Mouse (Mus musculus) erythroid progenitor cell, adult 5-6 weeks (primary cell): ENCODE measurements around the gene Syngr1. TPM values are rescaled to one million over a fixed set of nuclear protein-coding genes. Genes with fewer than 3 reads are reported as not detected.
A peak's percentile ranks its signal among the peaks of the same experiment; 100 is the strongest.

ENCODE experiments used
- ATAC-seq: replicated peaks from 2 replicates; pipeline ENCODE4 v1.8.0; 2016; ENCODE audit warnings: moderate number of reproducible peaks, mild to moderate bottlenecking, moderate TSS enrichment, inconsistent platforms; ENCODE audit not compliant: poor library complexity, low FRiP score, severe bottlenecking
- total RNA-seq, 2 experiments: library from RNA; stranded (forward) in 1 of 2; stranded (reverse) in 1 of 2; fragments of 150-400 nt in 1 of 2; fragments of 186-747, 209-891 nt in 1 of 2; gene quantifications; 2 replicates each; pipeline versions ENCODE4 v1.2.3 to v1.2.4; 2015 to 2017; ENCODE audit warnings: low replicate concordance in 2 of 2

The Syngr1 gene
- total RNA-seq (2015; ENCODE audit: low replicate concordance) (19.1 and 20.1 TPM in 2 replicates), total RNA-seq (2017; ENCODE audit: low replicate concordance) (3.6 and 16.7 TPM in 2 replicates)

DNA sequence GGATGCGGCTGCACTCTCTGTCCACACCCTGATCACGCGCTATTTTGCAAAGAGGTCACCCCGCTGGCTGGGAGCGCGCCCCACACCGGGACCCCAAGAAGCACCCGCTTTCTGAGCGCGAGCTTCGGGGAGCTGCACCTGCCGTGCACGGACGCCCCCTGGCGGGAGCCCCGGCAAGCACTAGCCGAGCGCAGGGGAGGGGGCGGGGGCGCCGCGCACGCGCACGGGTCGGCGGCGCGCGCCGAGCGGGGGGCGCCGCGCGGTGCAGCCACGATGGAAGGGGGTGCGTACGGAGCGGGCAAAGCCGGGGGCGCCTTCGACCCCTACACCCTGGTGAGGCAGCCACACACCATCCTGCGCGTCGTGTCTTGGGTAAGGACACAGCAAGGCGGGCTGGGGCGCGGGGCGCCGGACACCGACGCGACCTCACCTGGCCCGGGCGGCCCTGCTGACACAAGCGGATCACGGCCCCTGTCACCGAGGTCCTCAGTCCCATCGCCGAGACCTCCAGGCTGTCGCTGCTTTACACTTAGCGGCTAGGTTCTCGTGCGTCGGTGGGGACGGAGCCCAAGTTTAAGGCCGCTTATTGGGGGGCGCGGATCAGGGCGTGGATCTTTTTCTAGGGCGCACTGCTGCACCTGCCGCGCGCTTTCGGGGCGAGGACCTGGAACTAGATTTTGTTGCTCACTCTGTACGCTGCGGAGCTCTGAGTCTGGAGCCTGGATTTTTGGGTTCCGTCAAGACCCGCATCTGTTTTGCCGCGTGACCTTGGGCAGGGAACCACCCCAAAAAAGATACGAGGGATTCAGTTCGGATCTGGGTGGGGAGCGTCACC is at the start of gene Syngr1, which contains the start of gene Rpl3:
TSS of gene Syngr1 (plus strand) at position 214 of the 835 bp plus-strand sequence.
TSS of gene Rpl3 (minus strand) at position 748 of the 835 bp plus-strand sequence.
- ATAC-seq: peak; percentile 64

DNA sequence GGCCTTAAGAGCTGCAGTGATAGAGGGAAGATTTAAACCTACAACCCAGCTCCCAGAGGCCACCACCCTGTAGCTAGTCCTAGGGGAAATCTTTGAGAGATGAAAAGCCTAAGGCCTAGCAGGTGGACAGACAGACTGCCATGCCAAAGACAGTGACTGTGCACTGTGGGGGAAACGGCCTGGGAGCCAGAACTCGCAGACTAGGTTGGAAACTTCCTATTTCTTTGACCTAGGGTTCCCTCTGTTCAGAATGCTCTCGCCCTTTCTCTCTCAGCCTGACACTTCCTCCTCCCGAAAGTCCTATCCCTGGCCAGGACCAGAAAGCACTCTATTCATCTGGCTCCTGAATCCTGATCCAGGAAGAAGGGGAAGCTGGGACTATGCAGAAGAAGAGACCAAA is 49.0 kb upstream of the Syngr1 start:
- no peak for ATAC-seq

DNA sequence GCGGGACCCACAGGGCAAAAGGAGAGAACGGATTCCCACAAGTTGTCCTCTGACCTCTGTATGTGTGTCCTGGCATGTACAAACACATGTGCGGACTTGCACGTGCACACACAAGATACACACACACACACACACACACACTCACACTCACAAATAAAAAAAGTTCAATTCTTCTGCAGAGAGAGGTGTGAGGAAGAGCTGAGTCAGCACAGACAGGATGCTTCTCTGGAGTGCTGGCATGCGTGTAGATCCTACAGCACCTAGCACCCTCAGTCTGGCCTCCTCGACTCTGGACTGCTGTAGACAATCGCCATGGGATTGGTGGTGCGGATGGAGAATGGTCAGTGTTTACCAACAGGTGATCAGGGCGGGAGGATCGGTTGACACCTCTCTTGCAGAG is 46.9 kb upstream of the Syngr1 start:
- no peak for ATAC-seq

DNA sequence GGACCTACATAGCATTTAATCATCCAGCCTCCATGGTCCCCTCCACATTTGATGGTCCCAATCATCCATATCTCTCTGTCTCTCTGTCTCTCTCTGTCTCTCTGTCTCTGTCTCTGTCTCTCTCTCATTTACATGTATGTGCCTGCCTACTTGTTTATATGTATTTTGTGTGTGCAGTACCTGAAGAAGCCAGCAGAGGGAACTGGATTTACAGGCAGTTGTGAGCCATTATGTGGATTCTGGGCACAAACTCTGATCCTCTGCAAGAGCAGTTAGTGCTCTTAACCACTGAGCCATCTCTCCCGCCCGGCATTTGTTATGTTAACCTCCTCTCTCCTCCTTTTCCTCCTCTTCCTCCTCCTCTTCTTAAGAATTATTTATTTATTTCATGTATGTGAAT is 45.4 kb upstream of the Syngr1 start:
- no peak for ATAC-seq

DNA sequence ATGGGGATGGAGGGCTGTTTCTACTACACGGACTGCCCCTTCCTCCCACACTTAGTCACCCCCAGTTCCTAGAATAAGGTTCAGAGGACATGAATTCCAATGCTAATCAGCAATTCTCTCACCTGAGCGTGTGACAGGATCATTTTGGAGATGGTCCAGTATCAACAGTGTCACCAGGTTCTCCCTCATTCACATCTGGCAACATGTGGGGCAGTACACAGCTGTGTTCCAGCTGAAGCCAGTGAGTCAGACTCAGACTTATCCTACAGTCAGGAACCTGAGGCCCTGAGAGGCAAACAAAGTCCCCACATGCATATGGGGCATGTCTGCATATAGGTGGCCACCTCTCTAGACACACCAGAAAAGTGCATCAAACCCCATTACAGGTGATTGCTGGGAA is 43.9 kb upstream of the Syngr1 start:
- no peak for ATAC-seq

DNA sequence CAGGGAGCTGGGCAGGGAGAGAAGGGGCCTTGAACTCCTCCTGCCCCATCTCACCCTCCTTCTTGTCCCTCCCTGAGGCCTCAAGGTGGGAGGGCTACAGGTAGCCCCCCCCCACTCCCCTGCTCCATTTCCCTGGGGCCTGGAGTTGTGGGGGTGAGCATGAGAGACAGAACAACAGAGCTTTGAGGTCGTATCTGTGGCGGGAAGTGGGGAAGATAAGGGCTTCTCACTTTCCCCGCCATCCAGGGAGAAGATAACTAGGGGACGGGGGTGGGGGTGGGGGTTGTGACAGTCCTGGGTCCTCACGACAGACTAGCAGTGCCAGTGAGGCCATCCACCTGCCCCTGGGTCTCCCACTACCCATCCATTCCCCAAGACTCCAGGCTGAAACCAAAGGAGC is 43.2 kb upstream of the Syngr1 start:
- ATAC-seq: no peak

DNA sequence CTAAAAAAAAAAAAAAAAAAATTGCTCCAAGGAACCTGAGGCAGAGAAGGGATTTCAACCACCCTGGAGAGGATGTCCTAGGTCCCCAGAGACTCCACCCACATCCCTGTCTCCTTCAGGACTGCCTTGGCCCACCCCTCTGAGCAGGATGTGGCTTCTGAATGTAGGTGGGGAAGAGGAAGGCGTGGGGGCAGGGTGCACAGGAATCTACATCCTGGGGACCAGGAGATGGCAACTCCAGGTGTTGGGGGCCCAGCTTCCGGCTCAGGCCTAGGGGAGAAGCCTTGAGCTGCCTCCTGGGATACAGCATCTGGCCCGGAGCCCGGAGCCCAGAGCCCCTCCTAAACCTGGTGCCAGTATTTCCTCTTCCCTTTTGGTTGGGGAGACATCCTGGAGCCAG is 41.0 kb upstream of the Syngr1 start:
- no peak for ATAC-seq

DNA sequence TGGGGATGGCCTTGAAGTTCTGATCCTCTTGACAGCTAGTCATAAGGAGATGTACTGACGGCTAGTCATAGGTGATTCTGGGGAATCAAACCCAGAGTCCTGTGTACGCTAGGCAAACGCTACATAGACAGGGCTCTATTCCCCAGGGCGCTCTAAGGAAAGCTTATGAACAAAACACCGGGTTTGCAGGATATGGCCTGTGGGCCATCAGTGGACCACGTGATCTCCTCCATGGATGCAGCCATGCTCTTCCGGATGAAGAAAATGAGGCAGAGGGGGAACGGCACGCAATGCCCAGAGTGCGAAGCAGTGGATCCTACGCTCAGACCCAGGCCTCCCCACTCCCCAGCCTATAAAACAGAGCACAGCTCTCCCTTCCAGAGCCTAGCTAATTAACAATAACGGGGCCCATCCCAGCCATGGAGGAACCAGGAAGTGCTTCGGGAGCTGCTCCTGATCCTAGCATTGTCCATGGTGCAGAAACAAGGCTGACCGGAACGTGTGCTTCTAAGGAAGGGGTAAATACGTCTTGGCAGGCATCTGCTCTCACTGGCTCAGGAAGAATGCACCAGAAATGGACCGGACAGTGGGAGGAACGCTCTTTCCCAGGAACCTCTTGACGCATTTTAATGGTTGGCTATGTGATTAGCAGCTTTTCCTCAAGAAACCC is 39.9 kb upstream of the Syngr1 start:
- ATAC-seq: no peak

DNA sequence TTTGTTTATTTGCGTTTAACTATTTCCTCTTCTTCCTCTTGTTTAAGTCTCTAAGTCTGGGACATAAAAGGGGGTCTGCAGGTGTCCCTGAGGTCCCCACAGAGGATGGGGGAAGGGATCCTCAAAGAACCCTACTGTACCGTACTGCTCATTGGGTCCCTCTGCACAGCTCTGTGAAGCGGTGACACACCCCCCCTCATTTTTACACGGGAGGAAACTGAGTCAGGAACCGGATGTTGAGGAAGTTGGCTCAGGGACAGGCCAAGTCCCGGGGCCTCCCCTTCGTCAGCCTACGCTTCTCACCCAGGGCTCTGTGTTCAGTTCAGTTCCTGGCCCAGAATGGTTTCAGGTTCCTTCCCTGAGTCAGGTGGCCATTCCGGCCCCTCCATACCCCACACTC is 39.4 kb upstream of the Syngr1 start:
- ATAC-seq: no peak

DNA sequence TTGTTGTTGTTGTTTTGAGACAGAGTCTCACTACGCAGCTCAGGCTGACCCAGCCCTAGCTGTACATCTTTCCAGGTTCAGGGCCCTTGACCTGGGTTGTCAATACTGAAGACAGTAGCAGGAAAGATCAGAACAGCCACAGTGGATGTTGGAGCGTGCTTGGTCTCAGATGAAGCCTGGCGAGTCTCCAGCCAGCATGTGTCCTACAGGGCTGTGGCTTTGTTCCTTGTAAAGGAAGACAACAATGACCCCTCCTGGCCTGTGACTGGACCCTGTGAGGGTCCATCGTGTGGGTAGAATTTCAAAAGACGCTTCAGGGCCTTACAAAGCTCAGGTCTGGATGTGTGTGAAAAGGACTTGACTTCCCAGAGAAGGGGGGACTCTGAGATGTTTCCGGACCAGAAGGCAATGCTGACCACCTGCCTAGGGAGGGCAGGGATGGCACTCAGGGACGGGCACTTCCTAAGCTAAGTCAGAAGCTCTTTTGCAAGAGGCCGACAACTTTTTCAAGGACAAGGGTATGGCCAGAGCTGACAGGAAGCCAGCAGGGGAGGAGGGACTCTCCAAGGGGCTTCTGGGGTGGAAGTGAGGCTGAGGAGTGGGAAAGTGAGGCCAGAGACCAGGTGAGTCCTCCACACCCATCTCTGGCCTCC is 37.6 kb upstream of the Syngr1 start:
- ATAC-seq: no peak

DNA sequence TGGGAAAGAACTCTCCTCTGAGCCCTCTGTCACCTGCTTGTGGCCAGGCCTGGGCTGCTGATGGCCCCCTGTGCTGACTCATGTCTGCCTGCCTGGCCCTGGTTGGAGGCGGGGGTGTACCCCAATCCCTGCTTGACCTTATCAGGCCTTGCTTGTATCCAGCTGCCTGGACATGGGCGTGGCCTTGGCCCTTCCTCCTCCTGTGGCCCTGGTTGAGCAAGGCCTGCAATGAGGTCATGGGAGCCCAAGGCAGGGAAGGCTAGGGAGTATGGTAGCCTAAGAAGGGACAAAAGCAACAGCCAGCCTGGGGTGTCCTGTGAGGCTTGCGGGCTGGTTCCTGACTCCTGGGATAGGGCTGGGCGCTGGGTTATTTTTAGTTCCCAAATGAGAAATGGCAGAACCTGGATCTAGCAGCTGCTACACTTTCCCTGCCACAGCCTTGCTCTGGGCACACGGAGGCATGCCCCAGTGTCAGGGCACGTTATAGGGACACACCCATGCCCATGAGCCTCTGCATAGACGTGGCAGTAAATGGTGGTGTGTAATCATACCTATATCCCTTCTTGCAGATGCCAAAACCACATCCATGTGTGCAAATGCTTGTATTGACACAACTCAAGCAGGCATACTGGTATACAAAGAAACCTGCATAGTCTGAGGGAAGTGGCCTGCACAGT is 37.0 kb upstream of the Syngr1 start:
- 0 out of 2 replicates have a peak, but pooled peaks have one; percentile 17 for ATAC-seq

DNA sequence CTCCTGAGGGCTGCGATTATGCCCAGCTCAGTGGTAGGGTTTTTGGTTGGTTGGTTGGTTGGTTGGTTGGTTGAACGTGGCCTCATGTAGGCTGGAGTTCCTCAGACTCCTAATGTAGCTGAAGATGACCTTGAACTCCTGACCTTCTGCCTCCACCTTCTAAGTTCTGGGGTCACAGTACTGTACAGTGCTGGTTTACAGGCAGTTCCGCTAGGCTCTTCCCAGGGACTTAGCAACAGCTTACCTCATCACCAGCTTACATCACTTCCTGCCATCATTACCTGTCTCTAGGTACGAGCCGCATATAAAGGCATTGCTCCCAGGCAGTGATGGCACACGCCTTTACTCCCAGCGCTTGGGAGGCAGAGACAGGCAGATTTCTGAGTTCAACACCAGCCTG is 33.0 kb upstream of the Syngr1 start:
- ATAC-seq: no peak

DNA sequence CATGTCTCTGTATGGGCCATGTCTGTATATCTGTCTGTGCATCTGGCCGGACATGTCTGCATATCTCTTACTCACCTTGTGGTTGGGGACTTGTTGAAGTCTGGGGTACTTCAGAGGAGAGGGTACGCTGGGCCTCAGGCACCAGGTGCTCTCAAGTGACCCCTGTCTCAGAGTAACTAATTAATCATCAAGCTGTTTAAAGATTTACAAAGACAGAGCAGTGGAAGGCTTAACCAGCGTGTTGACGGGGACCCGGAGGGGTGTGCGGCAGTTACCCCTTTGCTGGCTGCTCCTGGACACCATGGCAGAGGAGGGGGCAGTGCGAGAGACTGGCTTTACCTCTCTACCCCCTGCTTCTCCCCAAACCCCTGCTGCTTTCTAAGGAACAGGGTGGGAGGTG is 31.5 kb upstream of the Syngr1 start:
- no peak for ATAC-seq

DNA sequence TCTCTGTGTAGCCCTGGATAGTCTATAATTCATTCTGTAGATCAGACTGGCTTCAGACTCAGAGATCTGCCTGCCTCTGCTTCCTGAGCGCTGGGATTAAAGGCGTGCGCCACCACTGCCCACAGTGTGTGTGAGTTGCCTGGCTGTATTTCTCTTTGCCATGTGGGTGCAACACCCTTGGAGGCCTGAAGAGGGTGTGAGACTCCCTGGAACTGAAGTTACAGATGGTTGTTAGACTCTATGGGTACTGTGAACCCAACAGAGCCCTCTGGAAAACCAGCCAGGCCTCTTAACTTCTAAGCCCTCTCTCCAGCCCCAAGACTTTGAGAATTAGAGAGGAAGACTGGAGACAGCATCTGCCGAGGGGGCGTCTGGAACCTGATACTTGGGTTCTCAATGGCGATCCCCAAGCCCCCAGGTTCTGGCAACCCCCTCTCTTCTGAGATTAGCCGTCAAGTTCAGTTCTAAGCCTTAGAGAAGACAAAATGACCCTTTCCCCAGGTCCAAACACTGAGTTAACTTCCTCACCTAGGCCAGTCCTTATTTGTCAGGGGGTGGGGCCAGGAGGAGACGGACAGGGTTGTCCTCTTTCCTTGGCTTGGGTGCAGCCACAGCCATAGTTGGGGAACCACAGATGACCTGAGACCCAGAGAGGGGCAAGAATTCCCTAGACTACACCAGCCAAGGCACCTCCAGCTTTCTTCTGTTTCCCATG is 30.6 kb upstream of the Syngr1 start:
- ATAC-seq: no peak

DNA sequence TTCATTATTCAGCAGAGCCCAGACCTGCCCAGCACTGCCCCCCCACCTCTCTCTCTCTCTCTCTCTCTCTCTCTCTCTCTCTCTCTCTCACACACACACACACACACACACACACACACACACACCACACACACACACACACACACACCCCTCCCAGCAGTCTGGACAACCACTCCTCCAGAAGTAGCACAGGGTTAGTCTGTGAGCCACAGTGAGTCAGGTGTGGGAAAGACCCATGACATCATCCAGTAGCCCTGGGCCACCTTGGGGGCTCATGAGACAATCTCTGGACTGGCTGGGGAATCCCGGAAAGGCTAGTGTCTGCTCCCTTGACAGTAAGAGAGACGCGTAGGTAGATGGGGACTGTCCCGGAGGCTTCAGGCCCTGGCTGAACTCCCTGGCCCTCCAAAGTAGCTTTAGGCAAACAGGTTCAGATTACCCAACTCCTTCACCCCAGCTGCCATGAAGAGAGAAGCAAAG is 30.0 kb upstream of the Syngr1 start:
- no peak for ATAC-seq

DNA sequence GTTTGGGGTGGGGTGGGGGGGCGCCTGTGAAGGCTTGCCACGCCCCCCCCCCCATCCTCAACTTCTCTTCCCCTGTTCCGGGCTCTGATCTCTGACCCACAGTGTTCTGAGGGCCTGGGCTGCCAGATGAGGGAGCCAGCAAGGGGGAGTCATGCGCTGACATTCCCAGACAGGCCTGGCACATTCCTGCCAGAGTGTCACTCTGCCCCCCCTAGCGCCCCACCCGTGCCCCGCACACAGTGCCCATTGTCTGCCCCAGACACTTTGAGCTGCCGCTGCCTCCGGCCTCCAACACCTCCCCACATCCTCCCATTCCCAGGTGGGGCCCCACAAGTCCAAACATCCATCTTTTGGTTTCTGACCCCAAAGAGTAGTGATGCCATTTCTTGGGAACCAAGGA is 28.8 kb upstream of the Syngr1 start:
- ATAC-seq: no peak

DNA sequence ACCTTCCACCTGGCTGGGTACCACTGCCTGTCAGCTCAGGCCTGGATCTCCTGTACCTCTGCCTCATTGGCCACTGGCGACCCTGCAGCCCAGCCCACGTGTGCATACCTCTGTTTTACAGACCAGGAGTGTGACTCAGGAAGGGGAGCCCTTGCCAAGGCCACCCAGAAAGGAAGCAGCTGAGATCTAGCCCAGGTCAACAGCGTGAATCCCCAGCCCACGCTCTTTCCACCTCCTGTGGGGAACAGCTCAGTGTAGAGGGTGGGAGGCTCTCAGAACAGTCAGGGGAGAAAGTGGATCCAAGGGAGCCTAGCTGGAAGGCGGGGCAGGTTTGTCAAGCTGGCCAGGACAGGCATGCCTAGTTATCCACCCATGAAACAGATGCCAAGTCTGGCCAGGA is 28.3 kb upstream of the Syngr1 start:
- ATAC-seq: no peak

DNA sequence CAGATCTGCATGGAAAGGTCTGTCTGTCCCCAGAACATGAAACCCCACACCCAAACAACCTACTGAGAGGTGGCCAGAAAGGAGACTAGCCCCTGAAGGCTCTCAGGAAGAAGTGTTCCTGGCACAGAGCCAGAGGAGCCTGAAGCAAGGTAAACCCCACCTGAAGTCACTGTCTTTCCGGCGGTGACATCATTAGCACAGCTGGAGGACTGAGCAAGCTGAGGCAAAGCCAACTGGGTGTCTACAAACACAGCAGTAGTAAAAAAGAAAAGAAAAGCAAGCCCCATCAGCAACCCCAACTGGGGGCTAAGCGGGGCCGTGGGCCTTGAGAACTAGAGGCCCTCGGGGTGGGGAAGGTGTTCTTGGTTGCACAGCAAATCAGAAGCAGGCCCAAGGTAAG is 26.2 kb upstream of the Syngr1 start:
- ATAC-seq: no peak

DNA sequence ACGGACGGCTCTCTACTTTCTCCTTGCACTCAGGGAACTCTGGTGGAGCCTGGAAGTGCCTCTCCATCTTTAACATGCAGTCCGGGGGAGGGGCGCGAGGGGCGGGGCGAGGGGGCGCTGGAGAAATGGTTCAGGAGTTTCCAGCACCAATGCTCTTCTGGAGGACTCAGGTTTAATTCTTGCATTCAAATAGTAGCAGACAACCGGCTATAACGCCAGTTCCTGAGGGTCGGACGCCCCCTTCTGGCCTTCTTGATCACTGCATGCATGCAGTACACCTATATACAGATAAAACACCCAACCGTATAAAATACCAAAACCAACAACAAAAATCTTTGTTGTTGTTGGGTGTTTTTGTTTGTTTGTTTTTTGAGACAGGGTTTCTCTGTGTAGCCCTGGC is 25.7 kb upstream of the Syngr1 start:
- no peak for ATAC-seq
